In genomic region chr4:132146201-132146600, GRCm38 (mm10) we compare ENCODE assay signal across 21 mouse cellular contexts. TPM values are rescaled to one million over a fixed set of nuclear protein-coding genes. Genes with fewer than 3 reads are reported as not detected.
DNase-seq lines count a peak whose midpoint lies in the region; ATAC-seq and TF ChIP-seq lines count a peak whose summit lies in the region.
"Had no signal": no experiment of that assay in that cellular context is flagged by ENCODE, and none has a peak within 500 bp of the region (broad histone marks: within the 10 kb centered on the region; RNA-seq: fewer than 3 reads in every experiment).

No protein-coding gene starts in this region.

- 79% methylated on average over 5 of the region's 5 CpGs for WGBS in heart, adult 2 months
- WGBS in liver, embryonic 14.5 days (ENCODE audit: insufficient replicate concordance): 54% methylated on average over 5 of the region's 5 CpGs
- 63% methylated on average over 5 of the region's 5 CpGs for WGBS in liver, embryonic 11.5 days

- no peak for TF ChIP-seq POLR2A in heart, adult 2 months (IDR thresholded peaks at IDR 0.05; ENCODE audit: insufficient read depth, low read depth, low read length)
- no peak for TF ChIP-seq POLR2A in bone marrow macrophage, adult 2 months (IDR thresholded peaks at IDR 0.05; ENCODE audit: borderline replicate concordance, low read depth, low read length)

- H3K4me1 ChIP-seq in heart, adult 2 months (ENCODE audit: control insufficient read depth, insufficient read depth, low read length): no peaks in the 10 kb centered on the region
- H3K4me1 ChIP-seq in liver, embryonic 14.5 days (replicated peaks; ENCODE audit: control insufficient read depth in 2 of 2, insufficient read depth in 2 of 2, low read length in 1 of 2): no peaks in the 10 kb centered on the region
- peaks cover 10% of the 10 kb centered on the region for H3K4me1 ChIP-seq in liver, embryonic 11.5 days (replicated peaks; ENCODE audit: control insufficient read depth, insufficient read depth, low read length)
- H3K4me1 ChIP-seq in E14TG2a.4 (replicated peaks; ENCODE audit: low read depth, low read length): peaks cover 18% of the 10 kb centered on the region
- H3K4me1 ChIP-seq in bone marrow macrophage, adult 2 months (ENCODE audit: control insufficient read depth, insufficient read depth, low read length): no peaks in the 10 kb centered on the region

- ATAC-seq in liver, embryonic 14.5 days (ENCODE audit: insufficient read depth): no peak
- ATAC-seq in liver, embryonic 11.5 days (replicated peaks; ENCODE audit: low FRiP score): no peak
- ATAC-seq: activated CD4-positive, CD25-positive, alpha-beta regulatory T cell, adult 4 months; forebrain, embryonic 14.5 days had no signal

- H3K27ac ChIP-seq in heart, adult 2 months: no peak overlapping the region
- no peak overlapping the region for H3K27ac ChIP-seq in liver, embryonic 14.5 days
- no peak overlapping the region for H3K27ac ChIP-seq in liver, embryonic 11.5 days (ENCODE audit: low read depth, low read length)
- H3K27ac ChIP-seq in bone marrow macrophage, adult 2 months (ENCODE audit: insufficient read depth, low read depth, low read length): no peak overlapping the region
- H3K27ac ChIP-seq: heart, embryonic 15.5 days; hindbrain, embryonic 15.5 days; liver, embryonic 15.5 days; neural tube, embryonic 15.5 days had no signal

- H3K9ac ChIP-seq in heart, adult 2 months (ENCODE audit: low read depth, low read length): no peak overlapping the region
- no peak overlapping the region for H3K9ac ChIP-seq in liver, embryonic 14.5 days (replicated peaks)
- no peak overlapping the region for H3K9ac ChIP-seq in liver, embryonic 11.5 days (ENCODE audit: low read depth, low read length)
- H3K9ac ChIP-seq: heart, embryonic 15.5 days; hindbrain, embryonic 15.5 days; liver, embryonic 15.5 days; neural tube, embryonic 15.5 days had no signal

- H3K9me3 ChIP-seq in liver, embryonic 14.5 days (ENCODE audit: control insufficient read depth, low read length): no peaks in the 10 kb centered on the region
- no peaks in the 10 kb centered on the region for H3K9me3 ChIP-seq in liver, embryonic 11.5 days (ENCODE audit: control insufficient read depth, low read length)
- H3K9me3 ChIP-seq in E14TG2a.4 (ENCODE audit: low read length): no peaks in the 10 kb centered on the region
- H3K9me3 ChIP-seq: heart, embryonic 15.5 days; hindbrain, embryonic 15.5 days; liver, embryonic 15.5 days; neural tube, embryonic 15.5 days had no signal

- TF ChIP-seq CTCF in heart, adult 2 months (IDR thresholded peaks at IDR 0.05): peak; percentile 36
- peak; percentile 49 for TF ChIP-seq CTCF in liver, embryonic 14.5 days (IDR thresholded peaks at IDR 0.05; ENCODE audit: low read depth)
- peak; percentile 19 for TF ChIP-seq CTCF in E14TG2a.4 (conservative IDR thresholded peaks at IDR 0.05; ENCODE audit: low read length)
- TF ChIP-seq CTCF in bone marrow macrophage, adult 2 months (IDR thresholded peaks at IDR 0.05; ENCODE audit: low read depth, low read length): peak; percentile 30; the same call in 1 of the 2 replicates

- peaks cover 5% of the 10 kb centered on the region for H3K27me3 ChIP-seq in heart, adult 2 months (ENCODE audit: control insufficient read depth, insufficient read depth, low read length)
- peaks cover 45% of the 10 kb centered on the region for H3K27me3 ChIP-seq in liver, embryonic 14.5 days (ENCODE audit: control insufficient read depth, insufficient read depth, low read length)
- peaks cover 51% of the 10 kb centered on the region for H3K27me3 ChIP-seq in liver, embryonic 11.5 days (replicated peaks; ENCODE audit: control insufficient read depth, insufficient read depth, low read length)
- H3K27me3 ChIP-seq in E14TG2a.4 (ENCODE audit: insufficient read depth, low read length): peaks cover 77% of the 10 kb centered on the region

- H3K36me3 ChIP-seq in heart, adult 2 months (ENCODE audit: control insufficient read depth, insufficient read depth, low read length): no peaks in the 10 kb centered on the region
- no peaks in the 10 kb centered on the region for H3K36me3 ChIP-seq in liver, embryonic 14.5 days (replicated peaks; ENCODE audit: control insufficient read depth, insufficient read depth, low read depth)
- H3K36me3 ChIP-seq in liver, embryonic 11.5 days (ENCODE audit: control insufficient read depth, insufficient read depth, low read length): no peaks in the 10 kb centered on the region
- no peaks in the 10 kb centered on the region for H3K36me3 ChIP-seq in E14TG2a.4 (ENCODE audit: insufficient read depth, low read length)
- H3K36me3 ChIP-seq: heart, embryonic 15.5 days; hindbrain, embryonic 15.5 days; liver, embryonic 15.5 days; neural tube, embryonic 15.5 days had no signal

- DNase-seq in heart, adult 2 months: no peak
- no peak for DNase-seq in heart, adult 18-20 months
- no peak for DNase-seq in liver, embryonic 14.5 days (ENCODE audit: low read depth in 3 of 3, low spot score in 3 of 3)
- DNase-seq in liver, embryonic 11.5 days (ENCODE audit: low spot score): no peak
- DNase-seq in embryo, embryonic 10 days (ENCODE audit: low spot score): no peak
- no peak for DNase-seq in neural tube, embryonic 10.5 days (ENCODE audit: extremely low spot score, low spot score)
- DNase-seq: adrenal gland, postnatal 36 days; cerebellum, adult 11 months; gastrocnemius, postnatal 14 days; kidney, adult 9 months; thymus, adult 2 months had no signal

- H3K4me2 ChIP-seq in liver, embryonic 14.5 days (ENCODE audit: low read depth): no peak overlapping the region
- no peak overlapping the region for H3K4me2 ChIP-seq in liver, embryonic 11.5 days
- H3K4me2 ChIP-seq: heart, embryonic 15.5 days; hindbrain, embryonic 15.5 days; liver, embryonic 15.5 days; neural tube, embryonic 15.5 days had no signal

- H3K79me2 ChIP-seq in heart, adult 2 months (replicated peaks; ENCODE audit: control insufficient read depth, insufficient read depth, low read length): no peaks in the 10 kb centered on the region

- intact Hi-C loops in heart, adult 2 months (cut with DNase I): no loop called here

- no peak overlapping the region for H3K4me3 ChIP-seq in heart, adult 2 months
- no peak overlapping the region for H3K4me3 ChIP-seq in liver, embryonic 14.5 days (ENCODE audit: insufficient read depth in 1 of 2, low read depth in 2 of 2, low read length in 2 of 2)
- no peak overlapping the region for H3K4me3 ChIP-seq in liver, embryonic 11.5 days (ENCODE audit: low read depth, low read length)
- H3K4me3 ChIP-seq in E14TG2a.4 (replicated peaks; ENCODE audit: low read length): no peak overlapping the region
- H3K4me3 ChIP-seq in bone marrow macrophage, adult 2 months (ENCODE audit: insufficient read depth, low read length): no peak overlapping the region
- H3K4me3 ChIP-seq: heart, embryonic 15.5 days; hindbrain, embryonic 15.5 days; liver, embryonic 15.5 days; neural tube, embryonic 15.5 days had no signal

- no peak for TF ChIP-seq EP300 in heart, adult 2 months (IDR thresholded peaks at IDR 0.05; ENCODE audit: insufficient read depth, low read depth, low read length)
- TF ChIP-seq EP300 in liver, embryonic 14.5 days (IDR thresholded peaks at IDR 0.05; ENCODE audit: low read depth): no peak

RNA-seq across cellular contexts. Expression of gene Oprd1, which starts 1.9 kb away (rescaled TPM):
- under 1 TPM; 0.20 to 0.21 TPM for total RNA-seq in heart, adult 2 months (2021)
- polyA plus RNA-seq in heart, adult 2 months (2012; rRNA removed): 0.43 and 0.64 TPM in 2 replicates
- total RNA-seq in heart, adult 18-20 months (2021): under 1 TPM; 0.17 to 0.18 TPM
- polyA plus RNA-seq in liver, embryonic 14.5 days (2012; rRNA removed): 0.03 and 0.04 TPM in 2 replicates
- polyA plus RNA-seq in liver, embryonic 14.5 days (2014; fragmentation: Nextera tagmentation; extraction: Ambion mirVana): 0.04 TPM in 1 of 2 replicates, not detected in the other
- 0.45 and 0.56 TPM in 2 replicates for polyA plus RNA-seq in liver, embryonic 11.5 days (2014; fragmentation: Nextera tagmentation; extraction: Ambion mirVana)
- polyA plus RNA-seq in bone marrow macrophage, adult 2 months (2012; ENCODE audit: insufficient read depth, insufficient read length, missing spikeins): not detected in 2 replicates
- total RNA-seq: common myeloid progenitor, adult 5-6 weeks; monocyte, adult 5-6 weeks had no signal
- polyA plus RNA-seq: activated CD4-positive, CD25-positive, alpha-beta regulatory T cell, adult 4 months; liver, embryonic 15.5 days had no signal
